Mouse (Mus musculus) urinary bladder, postnatal 25 days (tissue): ENCODE data around the gene Ddhd1.

Experiments
- DNase-seq: peaks from one replicate; pipeline ENCODE4 v3.0.0; 2022; ENCODE audit warnings: low spot score

Gene Ddhd1

GRCm38 (mm10) chr14:45657641-45658611 is at the start of gene Ddhd1:
Ddhd1 (minus strand) TSS chr14:45658143.
- peak; percentile 73 for DNase-seq

- no peak for DNase-seq
Observed at GRCm38 (mm10) chr14:45707176-45707910, 49.4 kb upstream of the Ddhd1 start.

- DNase-seq, result no peak
Observed at GRCm38 (mm10) chr14:45700031-45700572, 42.2 kb upstream of the Ddhd1 start.

GRCm38 (mm10) chr14:45698867-45699266 is 40.9 kb upstream of the Ddhd1 start:
- DNase-seq, result no peak

GRCm38 (mm10) chr14:45696098-45696497 is 38.2 kb upstream of the Ddhd1 start:
- no peak for DNase-seq

GRCm38 (mm10) chr14:45693891-45694290 is 35.9 kb upstream of the Ddhd1 start:
- no peak for DNase-seq

GRCm38 (mm10) chr14:45690520-45691246 is 32.7 kb upstream of the Ddhd1 start:
- DNase-seq, result peak; percentile 34

- DNase-seq, result no peak
Observed at GRCm38 (mm10) chr14:45685313-45685712, 27.4 kb upstream of the Ddhd1 start.

GRCm38 (mm10) chr14:45676722-45677121 is 18.8 kb upstream of the Ddhd1 start:
- no peak for DNase-seq

- no peak for DNase-seq
Observed at GRCm38 (mm10) chr14:45668325-45668724, 10.4 kb upstream of the Ddhd1 start.

- DNase-seq, result no peak
Observed at GRCm38 (mm10) chr14:45667231-45667630, 9.3 kb upstream of the Ddhd1 start.

- DNase-seq, result no peak
Observed at GRCm38 (mm10) chr14:45661575-45661974, 3.6 kb upstream of the Ddhd1 start.

- no peak for DNase-seq
Observed at GRCm38 (mm10) chr14:45660315-45660714, 2.4 kb upstream of the Ddhd1 start.

- peak; percentile 40 for DNase-seq
Observed at GRCm38 (mm10) chr14:45656831-45657640, 907 bp downstream of the Ddhd1 start.

GRCm38 (mm10) chr14:45654876-45655416 is 3.0 kb downstream of the Ddhd1 start:
- DNase-seq, result no peak

- DNase-seq, result no peak
Observed at GRCm38 (mm10) chr14:45653756-45654155, 4.2 kb downstream of the Ddhd1 start.

GRCm38 (mm10) chr14:45648999-45649818 is 8.7 kb downstream of the Ddhd1 start:
- no peak for DNase-seq

GRCm38 (mm10) chr14:45648144-45648543 is 9.8 kb downstream of the Ddhd1 start:
- no peak for DNase-seq

- no peak for DNase-seq
Observed at GRCm38 (mm10) chr14:45647632-45648031, 10.3 kb downstream of the Ddhd1 start.

- DNase-seq, result no peak
Observed at GRCm38 (mm10) chr14:45647175-45647574, 10.8 kb downstream of the Ddhd1 start.
